Mouse (Mus musculus): Measurements from ENCODE around the gene Mrps25. TPM values are rescaled to one million over a fixed set of nuclear protein-coding genes. Genes with fewer than 3 reads are reported as not detected.
A peak's percentile ranks its signal among the peaks of the same experiment; 100 is the strongest.

Mrps25 gene
- 58.8 and 63.1 TPM in 2 replicates for polyA plus RNA-seq (2012; rRNA removed)

GRCm38 (mm10) chr6:92183621-92184131 is at the start of gene Mrps25:
Gene Mrps25 (minus strand): TSS chr6:92184033.
- peaks cover 3% of the 10 kb centered on the region; the same call in 1 of the 2 replicates for H3K4me1 ChIP-seq (ENCODE audit: control insufficient read depth, insufficient read depth, low read length)
- H3K4me3 ChIP-seq (ENCODE audit: insufficient read depth, low read length), result peak within 1 kb of the TSS; percentile 86
- no peak within 1 kb of the TSS for H3K27ac ChIP-seq (ENCODE audit: insufficient read depth, low read length)
- no peak for TF ChIP-seq CTCF (IDR thresholded peaks at IDR 0.05; ENCODE audit: extremely low read depth, insufficient read depth, low read length)
- peak; percentile 95 for TF ChIP-seq POLR2A (IDR thresholded peaks at IDR 0.05; ENCODE audit: extremely low read depth, insufficient read depth, low read length)

DNA sequence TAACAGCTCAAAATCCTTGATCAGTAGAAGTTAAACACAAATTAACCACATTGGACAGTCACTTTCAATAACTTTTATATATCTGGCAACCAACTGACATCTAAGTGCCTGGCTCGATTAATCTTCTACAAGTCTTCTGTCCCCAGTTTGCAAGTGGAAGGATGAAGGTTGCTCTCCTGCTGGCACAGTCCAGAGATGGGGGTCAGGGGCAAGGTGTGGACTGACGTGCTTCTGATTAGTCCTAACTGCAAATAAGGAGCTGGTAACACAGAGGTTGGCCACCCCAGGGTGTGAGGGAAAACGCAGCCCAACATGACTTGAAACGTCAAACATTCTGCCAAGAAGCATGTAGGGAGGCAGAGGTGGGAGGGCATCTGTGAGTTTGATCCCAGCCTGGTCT is 47.9 kb upstream of the Mrps25 start:
- Histone ChIP-seq H3K4me1 (ENCODE audit: control insufficient read depth, insufficient read depth, low read length) (no peaks in the 10 kb centered on the region), H3K4me3 (ENCODE audit: insufficient read depth, low read length) (no peak overlapping the region), H3K27ac (ENCODE audit: insufficient read depth, low read length) (no peak overlapping the region)
- TF ChIP-seq POLR2A (IDR thresholded peaks at IDR 0.05; ENCODE audit: extremely low read depth, insufficient read depth, low read length), result no peak
- no peak for TF ChIP-seq CTCF (IDR thresholded peaks at IDR 0.05; ENCODE audit: extremely low read depth, insufficient read depth, low read length)

DNA sequence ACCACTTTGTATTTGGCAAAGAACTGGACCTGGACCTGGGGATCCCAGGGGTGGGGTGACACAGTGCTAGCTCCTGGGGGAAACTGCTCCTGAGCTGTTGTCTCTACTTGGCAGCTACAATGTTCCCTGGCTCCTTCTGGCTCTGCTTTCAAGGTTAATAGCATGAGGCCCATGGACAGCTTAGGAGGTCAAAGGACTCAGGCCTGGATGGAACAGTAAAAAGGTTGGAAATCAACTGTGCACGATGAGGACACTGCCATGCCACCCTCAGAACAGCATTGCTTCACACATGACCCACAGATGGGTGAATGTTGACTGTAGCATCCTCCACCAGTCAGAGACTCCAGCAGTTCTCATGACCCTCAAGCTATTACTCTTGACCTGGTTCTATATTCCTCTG is 47.5 kb upstream of the Mrps25 start:
- H3K27ac ChIP-seq (ENCODE audit: insufficient read depth, low read length), result no peak overlapping the region
- no peak overlapping the region for H3K4me3 ChIP-seq (ENCODE audit: insufficient read depth, low read length)
- no peaks in the 10 kb centered on the region for H3K4me1 ChIP-seq (ENCODE audit: control insufficient read depth, insufficient read depth, low read length)
- TF ChIP-seq CTCF (IDR thresholded peaks at IDR 0.05; ENCODE audit: extremely low read depth, insufficient read depth, low read length), result no peak
- no peak for TF ChIP-seq POLR2A (IDR thresholded peaks at IDR 0.05; ENCODE audit: extremely low read depth, insufficient read depth, low read length)

DNA sequence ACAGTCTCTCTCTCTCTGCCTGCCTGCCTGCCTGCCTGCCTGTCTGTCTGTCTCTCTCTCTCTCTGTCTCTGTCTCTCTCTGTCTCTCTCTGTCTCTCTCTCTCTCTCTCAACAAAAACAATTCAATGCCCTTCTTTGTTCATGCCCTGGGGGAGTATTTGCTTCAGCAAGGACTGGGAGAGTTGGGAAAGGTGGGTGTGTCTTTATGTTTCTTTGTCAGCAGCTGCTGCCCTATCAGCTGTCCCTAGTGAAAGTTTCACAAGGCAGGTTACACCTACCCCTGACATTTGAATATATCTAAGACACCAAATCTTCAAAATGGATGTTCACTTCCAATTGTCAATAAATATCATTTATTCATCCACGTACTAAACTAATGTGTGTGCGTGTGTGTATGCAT is 45.8 kb upstream of the Mrps25 start:
- TF ChIP-seq CTCF (IDR thresholded peaks at IDR 0.05; ENCODE audit: extremely low read depth, insufficient read depth, low read length), result no peak
- Histone ChIP-seq H3K4me3 (ENCODE audit: insufficient read depth, low read length) (no peak overlapping the region), H3K27ac (ENCODE audit: insufficient read depth, low read length) (no peak overlapping the region), H3K4me1 (ENCODE audit: control insufficient read depth, insufficient read depth, low read length) (no peaks in the 10 kb centered on the region)

DNA sequence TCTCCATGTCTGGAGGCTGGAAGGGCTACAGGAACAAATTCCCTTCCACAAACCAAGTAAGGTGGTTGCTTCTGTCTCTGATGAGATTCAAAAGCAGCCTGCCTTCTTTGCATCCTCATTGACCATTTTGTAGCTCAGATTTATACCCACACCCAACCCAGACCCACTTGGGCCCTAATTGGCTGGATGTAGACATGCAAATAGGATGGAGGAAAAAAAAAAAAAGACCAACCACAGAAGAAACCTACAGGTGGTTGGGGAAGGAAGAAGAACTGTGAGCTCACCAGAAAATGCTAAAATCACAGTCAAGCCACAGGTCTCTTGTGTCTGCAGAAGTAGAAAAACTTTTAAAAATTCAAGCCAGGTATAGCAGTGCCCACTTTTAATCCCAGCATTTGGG is 45.3 kb upstream of the Mrps25 start:
- no peak overlapping the region for H3K27ac ChIP-seq (ENCODE audit: insufficient read depth, low read length)

GRCm38 (mm10) chr6:92224981-92225380 is 41.1 kb upstream of the Mrps25 start:
- no peak overlapping the region for H3K27ac ChIP-seq (ENCODE audit: insufficient read depth, low read length)
- no peaks in the 10 kb centered on the region for H3K4me1 ChIP-seq (ENCODE audit: control insufficient read depth, insufficient read depth, low read length)
- H3K4me3 ChIP-seq (ENCODE audit: insufficient read depth, low read length), result no peak overlapping the region
- TF ChIP-seq CTCF (IDR thresholded peaks at IDR 0.05; ENCODE audit: extremely low read depth, insufficient read depth, low read length) (no peak), POLR2A (IDR thresholded peaks at IDR 0.05; ENCODE audit: extremely low read depth, insufficient read depth, low read length) (no peak)

More for the DNA sequence above, 45.3 kb upstream of the Mrps25 start:
- H3K4me1 ChIP-seq (ENCODE audit: control insufficient read depth, insufficient read depth, low read length), result no peaks in the 10 kb centered on the region
- no peak for TF ChIP-seq CTCF (IDR thresholded peaks at IDR 0.05; ENCODE audit: extremely low read depth, insufficient read depth, low read length)
- no peak overlapping the region for H3K4me3 ChIP-seq (ENCODE audit: insufficient read depth, low read length)

- no peak overlapping the region for H3K4me3 ChIP-seq (ENCODE audit: insufficient read depth, low read length)
- no peaks in the 10 kb centered on the region for H3K4me1 ChIP-seq (ENCODE audit: control insufficient read depth, insufficient read depth, low read length)
- TF ChIP-seq CTCF (IDR thresholded peaks at IDR 0.05; ENCODE audit: extremely low read depth, insufficient read depth, low read length), result no peak
- TF ChIP-seq POLR2A (IDR thresholded peaks at IDR 0.05; ENCODE audit: extremely low read depth, insufficient read depth, low read length), result no peak
- no peak overlapping the region for H3K27ac ChIP-seq (ENCODE audit: insufficient read depth, low read length)
These were observed 38.2 kb upstream of the Mrps25 start for GRCm38 (mm10) chr6:92222021-92222420.

DNA sequence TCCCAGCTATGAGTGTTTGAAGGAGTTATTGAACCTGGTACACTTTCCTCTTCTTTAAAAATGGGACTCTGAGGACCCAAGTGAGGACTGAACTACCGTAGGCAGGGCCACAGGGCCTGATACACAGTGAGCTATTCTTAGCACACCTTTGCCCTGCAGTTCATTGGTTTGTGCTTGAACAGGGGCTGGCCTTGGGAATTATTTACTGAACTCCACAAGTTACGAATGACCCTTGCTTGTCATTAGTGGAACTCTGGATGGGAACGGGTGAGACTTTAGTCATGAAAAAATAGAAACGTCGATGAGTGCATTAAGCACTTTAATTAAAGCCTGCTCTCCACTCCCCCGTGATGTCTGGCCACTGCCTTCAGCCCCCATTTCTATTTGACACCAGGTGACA is 37.8 kb upstream of the Mrps25 start:
- no peak overlapping the region for H3K27ac ChIP-seq (ENCODE audit: insufficient read depth, low read length)
- H3K4me3 ChIP-seq (ENCODE audit: insufficient read depth, low read length), result no peak overlapping the region
- TF ChIP-seq POLR2A (IDR thresholded peaks at IDR 0.05; ENCODE audit: extremely low read depth, insufficient read depth, low read length) (no peak), CTCF (IDR thresholded peaks at IDR 0.05; ENCODE audit: extremely low read depth, insufficient read depth, low read length) (no peak)
- no peaks in the 10 kb centered on the region for H3K4me1 ChIP-seq (ENCODE audit: control insufficient read depth, insufficient read depth, low read length)

DNA sequence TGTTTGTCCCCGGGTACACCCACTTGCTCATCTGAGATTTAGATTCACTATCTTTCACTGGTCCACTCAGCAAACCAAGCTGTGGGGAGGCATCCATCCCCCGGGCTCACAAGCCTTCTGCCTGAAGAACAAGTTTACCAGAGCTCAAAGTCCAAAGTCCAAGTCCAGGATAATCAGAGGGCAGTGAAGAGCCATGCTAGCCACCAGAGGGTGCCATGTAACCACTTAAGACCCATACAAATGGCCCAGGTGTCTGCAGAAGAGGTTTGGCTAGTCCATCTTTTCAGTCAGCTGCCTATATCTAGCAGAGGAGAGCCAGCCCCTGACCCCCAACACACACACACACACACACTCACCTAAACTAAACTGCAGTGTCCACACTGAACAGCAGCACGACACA is 35.6 kb upstream of the Mrps25 start:
- Histone ChIP-seq H3K4me3 (ENCODE audit: insufficient read depth, low read length) (no peak overlapping the region), H3K4me1 (ENCODE audit: control insufficient read depth, insufficient read depth, low read length) (no peaks in the 10 kb centered on the region), H3K27ac (ENCODE audit: insufficient read depth, low read length) (no peak overlapping the region)
- TF ChIP-seq CTCF (IDR thresholded peaks at IDR 0.05; ENCODE audit: extremely low read depth, insufficient read depth, low read length) (peak; percentile 75), POLR2A (IDR thresholded peaks at IDR 0.05; ENCODE audit: extremely low read depth, insufficient read depth, low read length) (no peak)

DNA sequence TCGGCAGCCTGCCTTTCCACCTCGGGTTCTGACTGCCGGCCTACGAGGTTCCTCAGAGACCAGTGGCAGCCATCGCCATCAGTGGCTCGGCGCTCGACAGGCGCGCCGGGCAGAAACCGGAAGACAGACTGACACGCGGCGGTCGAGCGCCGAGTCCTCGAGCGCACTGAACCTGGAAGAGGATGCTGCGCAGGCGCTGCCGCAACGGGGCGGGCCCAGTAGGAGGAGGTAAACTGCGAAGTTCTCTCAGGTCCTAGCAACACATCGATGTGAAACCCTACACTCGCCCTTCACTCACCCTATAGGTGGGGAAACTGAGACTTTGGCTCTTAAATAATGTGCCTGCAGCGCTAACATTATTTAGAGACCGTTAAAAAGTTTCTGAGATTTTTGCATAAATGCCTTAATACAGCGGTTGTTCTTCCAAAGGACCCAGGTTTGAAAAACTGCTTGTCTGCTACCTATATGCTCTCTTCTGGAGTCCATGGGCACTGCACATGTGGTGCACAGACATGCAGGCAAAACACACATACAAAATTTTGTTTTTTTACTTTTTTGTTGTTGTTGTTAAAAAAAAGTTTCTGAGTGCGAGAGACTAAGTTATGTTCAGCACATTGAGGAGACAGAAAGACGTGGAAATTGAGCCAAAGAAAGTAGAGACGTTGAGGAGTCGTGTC is 31.1 kb upstream of the Mrps25 start, which contains the start of gene Rbsn:
Rbsn (minus strand) TSS at position 153 of the 677 bp plus-strand sequence.
- TF ChIP-seq POLR2A (IDR thresholded peaks at IDR 0.05; ENCODE audit: extremely low read depth, insufficient read depth, low read length) (peak; percentile 44), CTCF (IDR thresholded peaks at IDR 0.05; ENCODE audit: extremely low read depth, insufficient read depth, low read length) (no peak)
- H3K4me3 ChIP-seq (ENCODE audit: insufficient read depth, low read length), result peak within 1 kb of the TSS; percentile 93
- H3K4me1 ChIP-seq (ENCODE audit: control insufficient read depth, insufficient read depth, low read length), result no peaks in the 10 kb centered on the region; the same call in 1 of the 2 replicates
- H3K27ac ChIP-seq (ENCODE audit: insufficient read depth, low read length), result peak within 1 kb of the TSS; percentile 87
